Mouse (Mus musculus) embryo, embryonic 11.5 days (tissue): ENCODE measurements around the gene Bbs12.

ENCODE experiments used
- DNase-seq: peaks from one replicate; pipeline ENCODE4 v3.0.0-alpha.2; 2012; ENCODE audit warnings: low read depth, low spot score

Bbs12 gene

DNA sequence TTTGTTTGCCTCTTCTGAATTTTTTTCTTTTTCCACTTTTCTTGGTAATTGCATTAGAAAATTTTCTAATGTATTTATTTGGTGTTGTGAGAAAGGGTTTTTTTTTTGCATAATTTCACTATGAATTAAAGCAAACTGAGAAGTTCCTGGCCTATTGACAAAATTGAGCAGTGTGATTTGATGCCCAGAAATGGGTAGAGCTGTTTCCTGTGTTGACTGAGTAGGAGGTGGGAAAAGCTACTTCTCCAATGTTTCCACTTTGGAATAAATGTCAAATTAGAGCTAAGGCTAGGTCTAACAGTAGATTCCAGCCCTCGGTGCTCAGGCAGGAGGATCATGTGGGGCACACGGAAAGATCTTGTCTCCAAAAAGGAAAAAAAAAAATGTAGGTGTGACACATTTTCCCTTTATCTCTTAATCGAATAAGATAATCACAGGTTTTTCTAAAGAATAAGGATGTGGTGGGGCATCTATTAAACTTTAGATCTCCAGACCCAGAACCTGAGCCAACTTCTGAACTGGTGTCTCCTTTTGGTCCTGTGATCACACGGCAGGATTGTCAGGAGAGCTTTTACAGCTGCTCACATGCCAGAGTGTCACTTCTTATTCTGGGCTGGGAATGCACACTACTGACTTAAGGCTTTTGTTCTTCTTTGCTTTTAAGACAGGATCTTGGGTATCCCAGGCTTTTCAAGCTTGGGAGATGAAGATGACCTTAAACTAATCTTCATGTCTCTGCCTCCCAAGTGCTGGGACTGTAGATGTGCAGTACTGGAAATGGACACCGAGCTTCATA lies 13.2 kb downstream of the Bbs12 start:
- no peak for DNase-seq

DNA sequence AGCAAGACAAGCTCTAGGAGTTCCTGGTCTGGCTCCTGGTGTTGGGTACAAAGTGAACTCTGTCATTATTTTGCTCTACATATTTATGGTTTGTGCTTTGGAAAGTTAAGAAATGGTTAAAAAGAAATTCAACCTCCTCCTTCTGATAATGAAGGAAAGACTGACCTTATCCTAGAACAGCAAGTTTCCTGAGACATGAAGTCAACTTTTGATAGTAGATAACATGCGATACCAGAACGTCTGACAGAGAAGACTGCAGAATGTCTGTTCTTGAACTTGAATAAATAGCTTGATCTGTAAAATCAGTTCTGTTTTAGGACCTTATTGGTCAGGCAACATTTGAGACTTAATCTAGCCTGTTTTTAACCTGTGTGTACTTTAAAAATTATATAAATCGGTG lies 14.3 kb downstream of the Bbs12 start:
- DNase-seq, result no peak

- DNase-seq, result no peak
These were observed 16.1 kb downstream of the Bbs12 start for GRCm38 (mm10) chr3:37328489-37328888.

DNA sequence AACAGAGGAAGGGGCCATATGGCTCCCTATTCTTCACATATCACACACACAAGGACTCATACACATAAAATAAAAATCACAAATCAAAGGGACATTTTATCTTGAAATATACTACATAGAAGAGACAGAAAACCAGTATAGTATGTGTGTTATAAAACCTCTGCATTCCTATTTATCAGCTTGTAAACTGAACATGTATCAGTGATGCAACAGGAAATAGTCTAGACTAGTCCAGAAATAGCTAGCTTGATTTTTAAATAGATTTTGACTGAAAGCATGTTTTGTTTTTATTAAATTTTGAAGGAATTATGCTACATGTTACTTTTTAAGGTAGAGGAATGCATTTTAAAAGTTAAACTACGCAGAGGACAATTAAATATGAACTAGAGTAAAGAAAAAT lies 17.6 kb downstream of the Bbs12 start:
- DNase-seq, result no peak

GRCm38 (mm10) chr3:37331999-37332449 lies 19.7 kb downstream of the Bbs12 start:
- no peak for DNase-seq

GRCm38 (mm10) chr3:37334053-37334452 lies 21.7 kb downstream of the Bbs12 start:
- no peak for DNase-seq

DNA sequence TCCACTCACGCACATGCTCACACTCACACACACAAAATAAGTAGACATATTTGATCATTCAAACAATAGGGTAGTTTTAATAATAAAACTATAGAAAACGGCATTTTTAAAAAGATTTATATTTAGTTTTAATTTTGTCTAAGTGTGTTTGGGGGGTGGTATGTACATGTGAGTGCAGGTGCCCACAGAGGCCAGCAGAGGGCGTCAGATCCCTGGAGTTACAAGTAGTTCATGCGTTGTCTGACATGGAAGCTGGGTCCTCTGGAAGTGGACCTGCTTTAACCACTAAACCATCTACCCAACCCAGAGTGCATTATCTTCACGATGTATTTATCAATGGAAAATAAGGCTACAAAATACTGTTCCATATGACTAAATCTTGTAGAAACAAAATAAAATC lies 28.8 kb downstream of the Bbs12 start:
- DNase-seq, result no peak

DNA sequence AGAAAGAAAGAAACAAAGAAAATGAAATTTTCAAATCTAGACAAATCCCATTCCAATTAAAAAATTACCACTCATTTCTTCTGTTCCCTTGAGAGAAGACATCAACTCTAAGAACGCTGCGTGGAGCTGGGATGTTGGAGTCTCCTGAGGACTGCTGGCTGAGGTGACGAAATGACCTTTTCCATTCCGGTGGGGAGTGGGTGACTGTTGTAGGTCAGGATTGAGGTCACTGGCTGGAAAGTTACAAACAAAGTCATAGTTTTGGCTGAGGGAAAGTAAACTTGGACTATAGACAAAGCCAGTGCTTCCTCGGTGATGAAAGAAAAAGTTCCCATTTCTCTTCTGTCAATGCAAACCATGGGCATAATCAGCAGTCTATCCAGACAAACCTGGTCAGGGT lies 30.5 kb downstream of the Bbs12 start:
- DNase-seq, result no peak

DNA sequence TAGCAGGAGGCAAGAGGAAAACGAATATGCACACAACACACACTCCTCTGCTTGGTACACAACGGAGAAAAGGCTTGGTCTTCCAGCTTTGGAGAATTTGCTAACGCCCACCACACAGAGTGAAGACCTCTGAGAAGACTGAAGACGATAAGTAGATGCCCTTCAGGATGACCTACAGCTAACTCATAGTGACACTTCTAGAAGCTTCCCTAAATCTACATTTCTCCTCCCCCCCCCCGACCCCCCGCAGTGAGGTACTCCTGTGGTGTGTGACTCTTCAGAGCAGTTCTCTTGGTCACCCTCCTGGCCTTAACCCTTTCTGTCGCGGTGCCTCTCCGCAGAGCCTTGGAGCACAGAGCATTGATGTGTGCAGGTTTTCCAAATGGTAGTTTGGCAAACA lies 35.3 kb downstream of the Bbs12 start:
- DNase-seq, result no peak

DNA sequence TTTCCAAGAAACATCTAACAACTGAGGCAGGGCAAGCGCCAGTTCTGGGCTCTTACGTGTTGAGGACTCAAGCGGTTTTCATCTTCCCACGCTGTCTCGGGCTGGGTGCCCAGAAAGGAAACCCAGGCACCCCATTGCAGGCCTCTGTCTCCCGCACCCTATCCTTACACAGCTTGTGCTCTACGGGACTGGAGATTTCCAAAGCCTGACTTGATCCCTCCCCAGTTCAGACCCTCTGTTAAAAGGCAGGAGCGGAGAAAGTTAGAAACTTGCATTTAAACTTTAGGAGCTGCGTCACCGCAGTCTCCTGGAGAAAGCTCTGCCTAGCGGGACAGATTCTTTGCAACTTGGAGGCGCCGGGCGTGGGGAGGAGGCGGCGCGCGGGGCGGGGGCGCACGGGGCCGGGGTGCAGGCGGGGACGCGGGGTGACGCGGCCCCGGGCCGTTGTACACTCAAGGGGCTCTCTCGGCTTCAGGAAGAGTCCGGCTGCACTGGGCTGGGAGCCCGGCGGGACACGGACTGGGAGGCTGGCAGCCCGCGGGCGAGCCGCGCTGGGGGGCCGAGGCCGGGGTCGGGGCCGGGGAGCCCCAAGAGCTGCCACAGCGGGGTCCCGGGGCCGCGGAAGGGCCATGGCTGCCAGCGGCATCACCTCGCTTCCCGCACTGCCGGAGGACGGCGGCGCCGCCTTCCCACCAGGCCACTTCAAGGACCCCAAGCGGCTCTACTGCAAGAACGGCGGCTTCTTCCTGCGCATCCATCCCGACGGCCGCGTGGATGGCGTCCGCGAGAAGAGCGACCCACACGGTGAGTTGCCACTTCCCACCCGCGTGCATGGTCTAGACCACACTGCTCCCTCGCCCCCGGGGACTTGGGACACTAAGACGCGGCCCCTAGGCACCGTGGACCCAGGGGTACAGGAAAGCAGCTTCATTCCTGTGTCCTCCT lies 36.1 kb downstream of the Bbs12 start, which contains the start of gene Fgf2:
Gene Fgf2 (plus strand): TSS at position 126 of the 945 bp plus-strand sequence.
- no peak for DNase-seq

DNA sequence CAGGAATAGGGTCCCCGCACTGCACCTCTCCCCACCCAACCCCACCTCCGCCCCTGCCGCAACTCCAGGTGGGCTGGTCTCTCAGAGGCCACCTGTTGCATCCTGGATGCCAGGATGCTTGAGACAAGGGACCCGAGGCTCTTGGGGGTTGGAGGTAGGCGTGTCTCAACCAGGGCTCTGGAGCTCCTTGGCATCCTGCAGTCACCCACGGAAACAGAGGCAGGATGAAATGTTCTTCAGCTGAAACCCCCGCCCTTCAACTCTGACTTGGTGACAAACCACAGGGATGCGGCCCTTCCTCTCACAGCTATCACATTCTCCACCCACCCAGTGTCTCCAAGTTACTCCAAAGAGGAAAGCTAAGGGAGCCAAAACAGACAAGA lies 36.8 kb downstream of the Bbs12 start:
- no peak for DNase-seq

- no peak for DNase-seq
These were observed 38.0 kb downstream of the Bbs12 start for GRCm38 (mm10) chr3:37350386-37350785.

DNA sequence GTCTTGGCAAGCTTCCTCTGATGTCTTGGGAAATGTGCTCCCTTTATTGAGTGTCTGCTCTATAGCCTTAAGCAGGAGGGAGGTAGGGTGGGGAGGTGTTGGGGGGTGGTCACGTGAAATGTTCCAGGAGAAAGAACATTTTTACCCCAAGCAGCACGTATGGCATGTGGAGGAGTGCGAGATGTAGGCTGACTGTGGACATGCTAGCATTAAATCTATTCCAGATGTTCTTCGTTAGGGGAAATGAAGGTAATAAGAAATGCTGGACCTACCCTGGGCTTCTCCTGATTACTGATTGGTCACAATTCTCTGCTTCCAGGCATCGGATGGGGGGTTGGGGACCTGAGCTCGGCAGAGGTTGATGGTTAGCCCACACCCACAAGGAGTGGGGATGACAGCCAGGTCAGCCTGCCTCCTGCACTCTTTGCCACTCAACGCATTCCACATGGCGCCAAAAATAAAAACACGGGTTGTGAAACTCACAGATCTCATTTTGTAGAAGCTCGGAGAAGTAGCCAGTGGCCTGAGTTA lies 41.7 kb downstream of the Bbs12 start:
- no peak for DNase-seq

DNA sequence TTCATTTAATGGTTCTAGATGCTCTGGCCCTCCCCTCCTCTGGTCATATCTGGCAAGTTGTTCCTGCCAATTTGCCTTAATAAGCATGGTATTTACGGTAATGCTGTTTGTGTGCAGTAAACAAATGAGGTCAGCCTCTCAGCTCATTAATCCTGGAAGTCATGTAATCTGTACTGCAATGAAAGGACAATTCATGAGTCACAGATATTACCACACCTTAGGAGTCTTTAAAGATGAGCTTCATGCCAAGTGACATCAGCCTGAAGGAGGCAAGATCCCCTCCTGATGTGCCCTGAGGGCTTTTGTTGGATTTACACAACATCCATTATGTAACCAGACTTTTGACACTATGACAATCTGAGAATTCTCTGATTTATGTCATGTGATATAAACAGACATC lies 42.4 kb downstream of the Bbs12 start:
- DNase-seq, result no peak

- no peak for DNase-seq
These were observed 48.4 kb downstream of the Bbs12 start for GRCm38 (mm10) chr3:37360729-37361128.

GRCm38 (mm10) chr3:37365144-37365543 lies 52.8 kb downstream of the Bbs12 start:
- DNase-seq, result no peak

DNA sequence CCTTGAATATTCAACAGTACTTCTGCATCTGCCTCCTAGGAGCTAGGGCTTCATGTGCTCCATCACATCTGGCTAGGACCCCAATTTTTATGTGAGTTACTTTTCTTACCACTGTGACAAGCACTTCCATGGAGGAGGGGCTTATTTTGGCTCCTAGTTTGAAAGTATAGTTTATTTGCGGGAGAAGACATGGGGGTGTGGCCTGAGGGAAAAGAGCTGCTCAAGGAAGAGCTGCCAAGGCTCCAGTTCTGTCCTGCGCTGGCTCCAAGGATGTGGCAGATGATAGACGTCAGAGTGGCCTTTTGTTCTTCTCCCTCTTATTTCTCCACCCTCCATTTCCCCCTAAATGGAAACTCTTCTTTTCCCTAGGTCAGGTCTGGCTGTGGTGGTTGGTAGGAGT lies 53.6 kb downstream of the Bbs12 start:
- no peak for DNase-seq

DNA sequence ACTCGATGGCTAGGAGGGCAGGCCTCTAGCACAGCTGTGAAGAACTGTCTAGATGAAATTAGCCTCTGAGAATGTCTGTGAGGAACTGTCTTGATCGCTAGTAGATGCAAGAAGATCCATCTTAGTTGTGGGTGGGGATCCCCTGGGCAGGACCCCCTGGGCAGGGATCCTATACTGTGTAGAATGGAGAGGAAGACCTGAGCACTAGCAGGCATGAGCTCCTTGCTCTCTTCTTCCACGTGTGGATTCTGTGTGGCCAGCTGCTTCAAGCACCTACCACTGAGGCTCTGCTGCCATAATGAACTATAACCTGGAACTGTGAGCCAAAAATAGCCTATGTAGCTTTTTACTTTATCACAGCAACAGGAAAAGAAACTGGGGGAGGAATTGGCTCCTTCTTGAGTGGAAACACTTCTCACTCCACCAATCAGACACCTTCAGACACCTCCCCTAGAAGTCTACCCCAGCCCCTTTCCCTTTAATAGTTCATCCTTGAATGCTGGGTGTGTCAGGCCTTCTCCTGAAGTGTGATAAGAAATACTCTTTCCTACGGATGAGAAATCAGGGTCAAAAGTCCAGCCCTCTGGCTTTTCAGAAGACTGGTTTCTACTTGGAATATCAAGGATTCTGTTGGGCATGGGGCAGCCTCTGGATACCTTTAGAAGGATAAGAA lies 54.2 kb downstream of the Bbs12 start:
- DNase-seq, result no peak

GRCm38 (mm10) chr3:37370407-37370806 lies 58.1 kb downstream of the Bbs12 start:
- no peak for DNase-seq
